Mouse (Mus musculus) thymus, adult 2 months (tissue): Measurements from ENCODE around the gene Cdk5.

Source experiments
- CTCF ChIP-seq: fragments of 200-500 bp; IDR thresholded peaks from 2 replicates; pipeline ENCODE4 v1.5.1; 2012; ENCODE audit warnings: mild to moderate bottlenecking, control low read depth, low read length, moderate library complexity, borderline replicate concordance; ENCODE audit not compliant: control insufficient read depth, poor library complexity, insufficient read depth; ENCODE audit errors: extremely low read depth
- POLR2A ChIP-seq: fragments of 200-500 bp; IDR thresholded peaks from 2 replicates; pipeline ENCODE4 v1.6.1; 2012; ENCODE audit warnings: mild to moderate bottlenecking, low read length, control low read depth, moderate library complexity; ENCODE audit not compliant: control insufficient read depth, poor library complexity, insufficient read depth; ENCODE audit errors: extremely low read depth

GRCm38 (mm10) chr5:24416222-24416736 lies 7.1 kb downstream of the Cdk5 start:
- no peak for TF ChIP-seq POLR2A
- no peak; the same call in 1 of the 2 replicates for TF ChIP-seq CTCF
